Mouse (Mus musculus) forebrain, postnatal 0 days (tissue): ENCODE data around the gene Slc22a20. TPM values are rescaled to one million over a fixed set of nuclear protein-coding genes. Genes with fewer than 3 reads are reported as not detected.

Experiments
- ATAC-seq: fragments of 200-750 bp; cut with Nextera tagmentation; 2 replicates; pipeline ENCODE4 v1.8.0; 2017; ENCODE audit warnings: mild to moderate bottlenecking, moderate library complexity
- DNase-seq: peaks from one replicate; pipeline ENCODE4 v3.0.0-alpha.2; 2015
- H3K27ac ChIP-seq: fragments of 300-500 bp; sonication (generic); 2 replicates; pipeline ENCODE4 v1.5.1; 2014; ENCODE audit warnings: low read depth, mild to moderate bottlenecking, antibody characterized with exemption, low read length, moderate library complexity, mixed read lengths
- H3K27me3 ChIP-seq: fragments of 300-500 bp; sonication (generic); 2 replicates; pipeline ENCODE4 v1.6.1; 2014; ENCODE audit warnings: mild to moderate bottlenecking, low read length, mixed read lengths; ENCODE audit not compliant: insufficient read depth
- H3K36me3 ChIP-seq: fragments of 300-500 bp; sonication (generic); 2 replicates; pipeline ENCODE4 v1.6.1; 2014; ENCODE audit warnings: mild to moderate bottlenecking, moderate library complexity; ENCODE audit not compliant: insufficient read depth
- H3K4me1 ChIP-seq: fragments of 300-500 bp; sonication (generic); 2 replicates; pipeline ENCODE4 v1.6.1; 2014; ENCODE audit warnings: antibody characterized with exemption; ENCODE audit not compliant: insufficient read depth
- H3K4me2 ChIP-seq: fragments of 300-500 bp; sonication (generic); 2 replicates; pipeline ENCODE4 v1.6.1; 2014; ENCODE audit warnings: low read depth, mild to moderate bottlenecking, moderate library complexity
- H3K4me3 ChIP-seq: fragments of 300-500 bp; sonication (generic); 2 replicates; pipeline ENCODE4 v1.5.1; 2014; ENCODE audit warnings: low read depth, low read length, mixed read lengths
- H3K9ac ChIP-seq: fragments of 300-500 bp; sonication (generic); 2 replicates; pipeline ENCODE4 v1.6.1; 2014; ENCODE audit warnings: mild to moderate bottlenecking
- H3K9me3 ChIP-seq: fragments of 300-500 bp; sonication (generic); 2 replicates; pipeline ENCODE4 v1.6.1; 2016; ENCODE audit warnings: low read length
- CTCF ChIP-seq: sonication (generic); IDR thresholded peaks from 2 replicates; pipeline ENCODE4 v1.5.1; 2016; ENCODE audit warnings: antibody characterized with exemption, control low read depth, low read depth
- WGBS: fragments of 180-500 bp; shearing (Covaris S2); extraction: QIAGEN DNeasy Blood & Tissue Kit; methylation state at CpG from one replicate; pipeline ENCODE4 v1.1.7; 2014; 5-methylcytosine and 5-hydroxymethylcytosine counted together
- polyA plus RNA-seq: library from polyadenylated mRNA; unstranded; fragments of >200 nt; fragmentation: Nextera tagmentation; extraction: Ambion mirVana; gene quantifications from 2 replicates; pipeline ENCODE4 v1.2.1, GENCODE M21; 2015
- total RNA-seq: library from RNA; depleted of rRNA; stranded (reverse); fragments of >200 nt; gene quantifications from 2 replicates; pipeline ENCODE4 v1.2.3, GENCODE M21; 2014

Slc22a20 gene
- total and polyA plus RNA-seq, 2 experiments from 2014 or later = not detected

GRCm38 (mm10) chr19:6018142-6019089 lies 32.5 kb upstream of the Slc22a20 start:
- H3K36me3 ChIP-seq = no peaks in the 10 kb centered on the region

DNA sequence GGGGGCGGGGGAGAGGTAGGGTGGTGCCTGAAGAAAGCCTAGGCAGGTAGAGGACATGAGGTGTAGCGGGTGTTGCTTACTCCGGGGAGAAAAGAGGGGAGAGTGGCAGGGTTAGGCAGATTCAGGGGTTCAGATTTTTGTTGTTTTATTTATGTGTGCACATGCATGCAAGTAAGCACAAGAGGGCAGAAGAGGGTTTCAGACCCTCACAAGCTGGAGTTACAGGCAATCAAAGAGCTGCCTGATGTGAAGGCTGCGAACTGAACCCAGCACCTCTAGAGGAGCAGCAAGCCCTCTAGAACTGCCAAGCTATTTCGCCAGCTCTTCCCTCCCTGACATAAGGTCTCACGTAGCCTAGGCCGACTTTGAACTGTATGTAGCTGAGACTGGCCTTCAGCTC lies 30.6 kb upstream of the Slc22a20 start:
- peak overlapping the region; percentile 76 for H3K4me2 ChIP-seq
- peak; percentile 36 for TF ChIP-seq CTCF
- ATAC-seq = no peak
- peak; percentile 17 for DNase-seq
- no peak overlapping the region for H3K27ac ChIP-seq
- H3K9ac ChIP-seq = no peak overlapping the region
- no peak overlapping the region for H3K4me3 ChIP-seq
- no peaks in the 10 kb centered on the region; the same call in 1 of the 2 replicates for H3K4me1 ChIP-seq
- no peaks in the 10 kb centered on the region; the same call in 1 of the 2 replicates for H3K27me3 ChIP-seq
- WGBS = 44% methylated on average over 7 of the region's 7 CpGs
- H3K36me3 ChIP-seq = no peaks in the 10 kb centered on the region
- no peaks in the 10 kb centered on the region for H3K9me3 ChIP-seq

More at GRCm38 (mm10) chr19:6018142-6019089, 32.5 kb upstream of the Slc22a20 start:
- H3K9me3 ChIP-seq = no peaks in the 10 kb centered on the region
- H3K27me3 ChIP-seq = no peaks in the 10 kb centered on the region; the same call in 1 of the 2 replicates
- TF ChIP-seq CTCF = peak; percentile 87
- H3K27ac ChIP-seq = no peak overlapping the region
- no peak overlapping the region; the same call in 1 of the 2 replicates for H3K9ac ChIP-seq
- H3K4me1 ChIP-seq = no peaks in the 10 kb centered on the region; the same call in 1 of the 2 replicates
- H3K4me3 ChIP-seq = no peak overlapping the region
- ATAC-seq (peak; percentile 68; the same call in 1 of the 2 replicates), DNase-seq (peak; percentile 88)
- H3K4me2 ChIP-seq = no peak overlapping the region
- WGBS = 29% methylated on average over 15 of the region's 15 CpGs

DNA sequence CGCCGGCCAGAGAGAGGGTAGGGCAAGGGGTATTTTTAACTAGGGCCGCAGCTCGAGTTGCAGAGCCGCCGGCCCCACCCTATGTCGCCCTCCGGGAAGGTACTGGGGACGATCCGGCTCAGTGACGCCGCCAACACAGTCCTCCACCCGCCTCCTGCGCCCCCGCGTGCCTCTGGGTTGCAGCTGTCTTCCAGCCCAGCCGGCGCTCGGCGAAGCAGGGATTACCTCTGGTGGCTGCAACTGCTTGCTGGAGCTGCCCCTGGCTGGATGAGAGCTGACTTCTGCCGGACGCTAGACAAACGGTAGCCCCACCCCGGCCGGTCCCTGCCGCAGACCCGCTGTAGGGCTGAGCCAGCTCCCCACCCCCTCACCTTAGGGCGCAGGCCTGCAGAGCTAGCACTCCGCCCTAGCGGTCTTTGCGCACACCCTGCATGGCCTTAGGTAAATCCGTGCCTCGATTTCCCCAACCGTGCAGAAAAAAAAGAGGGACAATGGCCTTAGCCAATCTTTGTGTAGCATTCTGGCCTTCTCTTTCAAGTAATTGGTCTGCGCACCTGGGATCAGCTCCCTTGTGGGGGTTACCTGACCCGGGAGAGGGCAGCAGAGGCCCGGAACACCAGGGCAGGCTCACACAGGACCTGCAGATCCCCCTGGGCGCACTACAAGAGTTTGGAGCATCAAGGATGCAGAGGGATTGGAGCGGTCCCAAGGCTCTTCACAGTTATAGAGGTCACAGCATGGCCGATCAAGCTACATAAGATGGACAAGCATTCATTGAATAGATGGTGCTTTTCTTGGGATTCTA lies 29.8 kb upstream of the Slc22a20 start, which contains the start of gene Capn1:
Capn1 (minus strand) TSS at position 387 of the 805 bp plus-strand sequence.
- peak; percentile 72 for ATAC-seq
- no peaks in the 10 kb centered on the region for H3K9me3 ChIP-seq
- peak within 1 kb of the TSS; percentile 44 for H3K4me3 ChIP-seq
- H3K9ac ChIP-seq = peak within 1 kb of the TSS; percentile 58
- TF ChIP-seq CTCF = peak; percentile 34; the same call in 1 of the 2 replicates
- no peaks in the 10 kb centered on the region for H3K36me3 ChIP-seq
- WGBS = 4% methylated on average over 40 of the region's 40 CpGs
- no peaks in the 10 kb centered on the region; the same call in 1 of the 2 replicates for H3K4me1 ChIP-seq
- DNase-seq = peak; percentile 56
- peak within 1 kb of the TSS; percentile 76 for H3K4me2 ChIP-seq
- H3K27ac ChIP-seq = no peak within 1 kb of the TSS
- H3K27me3 ChIP-seq = no peaks in the 10 kb centered on the region; the same call in 1 of the 2 replicates

- Histone ChIP-seq H3K9me3 (no peaks in the 10 kb centered on the region), H3K36me3 (no peaks in the 10 kb centered on the region), H3K9ac (peak overlapping the region; percentile 58), H3K27ac (no peak overlapping the region), H3K4me1 (no peaks in the 10 kb centered on the region; the same call in 1 of the 2 replicates), H3K4me3 (peak overlapping the region; percentile 44), H3K4me2 (peak overlapping the region; percentile 76), H3K27me3 (no peaks in the 10 kb centered on the region; the same call in 1 of the 2 replicates)
- ATAC-seq (peak; percentile 54; the same call in 1 of the 2 replicates), DNase-seq (peak; percentile 12)
- TF ChIP-seq CTCF = no peak
- WGBS = 5% methylated on average over 15 of the region's 18 CpGs
Observed at GRCm38 (mm10) chr19:6014991-6015510, 29.1 kb upstream of the Slc22a20 start.

- TF ChIP-seq CTCF = no peak
Observed at GRCm38 (mm10) chr19:6013691-6014090, 27.7 kb upstream of the Slc22a20 start.

GRCm38 (mm10) chr19:6009137-6009536 lies 23.2 kb upstream of the Slc22a20 start:
- no peaks in the 10 kb centered on the region for H3K36me3 ChIP-seq
- H3K4me1 ChIP-seq = no peaks in the 10 kb centered on the region
- no peaks in the 10 kb centered on the region for H3K9me3 ChIP-seq
- TF ChIP-seq CTCF = no peak
- H3K4me2 ChIP-seq = no peak overlapping the region
- H3K4me3 ChIP-seq = no peak overlapping the region
- no peak overlapping the region for H3K27ac ChIP-seq
- DNase-seq (no peak), ATAC-seq (no peak)
- no peaks in the 10 kb centered on the region for H3K27me3 ChIP-seq
- WGBS = 69% methylated on average over 8 of the region's 8 CpGs
- H3K9ac ChIP-seq = no peak overlapping the region

More at GRCm38 (mm10) chr19:6013691-6014090, 27.7 kb upstream of the Slc22a20 start:
- Histone ChIP-seq H3K27me3 (no peaks in the 10 kb centered on the region; the same call in 1 of the 2 replicates), H3K9me3 (no peaks in the 10 kb centered on the region), H3K4me2 (no peak overlapping the region), H3K9ac (no peak overlapping the region), H3K4me3 (no peak overlapping the region), H3K36me3 (no peaks in the 10 kb centered on the region), H3K27ac (no peak overlapping the region), H3K4me1 (no peaks in the 10 kb centered on the region; the same call in 1 of the 2 replicates)
- WGBS = 90% methylated on average over 10 of the region's 10 CpGs
- ATAC-seq (no peak), DNase-seq (no peak)
